Mouse (Mus musculus): ENCODE measurements around the gene Rabgap1.

Gene Rabgap1

GRCm38 (mm10) chr2:37516030-37516710 lies 73.1 kb downstream of the Rabgap1 start, which contains the start of gene Gpr21:
TSS of gene Gpr21 (plus strand) at chr2:37516332.
- DNase-seq (ENCODE audit: low spot score) = no peak

- peak; percentile 58 for DNase-seq (ENCODE audit: low spot score)
These were observed 73.9 kb downstream of the Rabgap1 start for GRCm38 (mm10) chr2:37516922-37517462.

- no peak for DNase-seq (ENCODE audit: low spot score)
These were observed 75.6 kb downstream of the Rabgap1 start for GRCm38 (mm10) chr2:37518561-37519285.

GRCm38 (mm10) chr2:37519286-37519640 lies 76.2 kb downstream of the Rabgap1 start:
- DNase-seq (ENCODE audit: low spot score) = no peak

- no peak for DNase-seq (ENCODE audit: low spot score)
These were observed 84.5 kb downstream of the Rabgap1 start for GRCm38 (mm10) chr2:37527587-37527986.

GRCm38 (mm10) chr2:37529397-37529796 lies 86.3 kb downstream of the Rabgap1 start:
- DNase-seq (ENCODE audit: low spot score) = no peak

GRCm38 (mm10) chr2:37530766-37531165 lies 87.7 kb downstream of the Rabgap1 start:
- DNase-seq (ENCODE audit: low spot score) = no peak

- no peak for DNase-seq (ENCODE audit: low spot score)
These were observed 88.6 kb downstream of the Rabgap1 start for GRCm38 (mm10) chr2:37531639-37532038.

GRCm38 (mm10) chr2:37549346-37550012 lies 106.4 kb downstream of the Rabgap1 start:
- DNase-seq (ENCODE audit: low spot score) = no peak

- no peak for DNase-seq (ENCODE audit: low spot score)
These were observed 113.3 kb downstream of the Rabgap1 start for GRCm38 (mm10) chr2:37556366-37556765.

GRCm38 (mm10) chr2:37565579-37565978 lies 122.5 kb downstream of the Rabgap1 start:
- no peak for DNase-seq (ENCODE audit: low spot score)

- no peak for DNase-seq (ENCODE audit: low spot score)
These were observed 123.0 kb downstream of the Rabgap1 start for GRCm38 (mm10) chr2:37566035-37566434.

- DNase-seq (ENCODE audit: low spot score) = no peak
These were observed 126.8 kb downstream of the Rabgap1 start for GRCm38 (mm10) chr2:37569888-37570287.

GRCm38 (mm10) chr2:37570703-37571102 lies 127.6 kb downstream of the Rabgap1 start:
- DNase-seq (ENCODE audit: low spot score) = no peak

GRCm38 (mm10) chr2:37572141-37572540 lies 129.1 kb downstream of the Rabgap1 start:
- no peak for DNase-seq (ENCODE audit: low spot score)

- no peak for DNase-seq (ENCODE audit: low spot score)
These were observed 133.6 kb downstream of the Rabgap1 start for GRCm38 (mm10) chr2:37576661-37577060.

- no peak for DNase-seq (ENCODE audit: low spot score)
These were observed 135.1 kb downstream of the Rabgap1 start for GRCm38 (mm10) chr2:37578185-37578584.

- no peak for DNase-seq (ENCODE audit: low spot score)
These were observed 144.8 kb downstream of the Rabgap1 start for GRCm38 (mm10) chr2:37587919-37588318.

Measured in testis, postnatal 10 days (tissue).